Comparison of ENCODE assay signal across 8 mouse cellular contexts in genomic region chr7:46846486-46847244, GRCm38 (mm10). TPM values are rescaled to one million over a fixed set of nuclear protein-coding genes. Genes with fewer than 3 reads are reported as not detected.
DNase-seq lines count a peak whose midpoint lies in the region; ATAC-seq lines count a peak whose summit lies in the region.

No protein-coding gene starts in this region.

- H3K4me3 ChIP-seq in intestine, embryonic 16.5 days (ENCODE audit: low read length) = peak overlapping the region; percentile 96
- peak overlapping the region; percentile 82 for H3K4me3 ChIP-seq in limb, embryonic 12.5 days (replicated peaks)
- H3K4me3 ChIP-seq in midbrain, embryonic 13.5 days (replicated peaks) = peak overlapping the region; percentile 77

- ATAC-seq in granulocyte monocyte progenitor cell, adult 5-6 weeks (replicated peaks; ENCODE audit: poor library complexity, severe bottlenecking) = peak; percentile 23
- ATAC-seq in intestine, embryonic 16.5 days = peak; percentile 37
- peak; percentile 48 for ATAC-seq in limb, embryonic 12.5 days (ENCODE audit: insufficient number of reproducible peaks, insufficient read depth, low FRiP score, low TSS enrichment, low read depth)
- ATAC-seq in midbrain, embryonic 13.5 days = peak; percentile 51

- peak overlapping the region; percentile 100 for H3K9ac ChIP-seq in intestine, embryonic 16.5 days (ENCODE audit: low read depth, low read length)
- peak overlapping the region; percentile 95 for H3K9ac ChIP-seq in limb, embryonic 12.5 days (replicated peaks)
- H3K9ac ChIP-seq in midbrain, embryonic 13.5 days (replicated peaks) = peak overlapping the region; percentile 85

- H3K27me3 ChIP-seq in intestine, embryonic 16.5 days (replicated peaks; ENCODE audit: control insufficient read depth, insufficient read depth, low read length) = no peaks in the 10 kb centered on the region
- H3K27me3 ChIP-seq in limb, embryonic 12.5 days = peaks cover 14% of the 10 kb centered on the region
- 0 out of 2 replicates have a peak, but pooled peaks cover 12% of the 10 kb centered on the region for H3K27me3 ChIP-seq in midbrain, embryonic 13.5 days

- H3K36me3 ChIP-seq in intestine, embryonic 16.5 days (ENCODE audit: control insufficient read depth, insufficient read depth, low read length) = peaks cover 14% of the 10 kb centered on the region
- H3K36me3 ChIP-seq in limb, embryonic 12.5 days = peaks cover 43% of the 10 kb centered on the region
- peaks cover 26% of the 10 kb centered on the region for H3K36me3 ChIP-seq in midbrain, embryonic 13.5 days

- H3K4me1 ChIP-seq in intestine, embryonic 16.5 days (ENCODE audit: control insufficient read depth, insufficient read depth, low read length) = peaks cover 16% of the 10 kb centered on the region
- H3K4me1 ChIP-seq in limb, embryonic 12.5 days (replicated peaks) = peaks cover 15% of the 10 kb centered on the region
- H3K4me1 ChIP-seq in midbrain, embryonic 13.5 days (replicated peaks) = peaks cover 24% of the 10 kb centered on the region

- H3K27ac ChIP-seq in intestine, embryonic 16.5 days (ENCODE audit: low read length) = peak overlapping the region; percentile 98
- peak overlapping the region; percentile 97 for H3K27ac ChIP-seq in limb, embryonic 12.5 days
- H3K27ac ChIP-seq in midbrain, embryonic 13.5 days = peak overlapping the region; percentile 68

- H3K4me2 ChIP-seq in intestine, embryonic 16.5 days (ENCODE audit: low read depth, low read length) = peak overlapping the region; percentile 84
- peak overlapping the region; percentile 82 for H3K4me2 ChIP-seq in limb, embryonic 12.5 days
- peak overlapping the region; percentile 98 for H3K4me2 ChIP-seq in midbrain, embryonic 13.5 days (replicated peaks)

- WGBS in intestine, embryonic 16.5 days = under 1% methylated on average over 28 of the region's 28 CpGs
- 1% methylated on average over 28 of the region's 28 CpGs for WGBS in limb, embryonic 12.5 days
- WGBS in midbrain, embryonic 13.5 days = 2% methylated on average over 28 of the region's 28 CpGs

- peak; percentile 80 for DNase-seq in 3T3-L1 (ENCODE audit: low read depth, low spot score)
- peak; percentile 33 for DNase-seq in adrenal gland, adult 8-10 months
- DNase-seq in embryo, embryonic 9.5 days (ENCODE audit: extremely low spot score) = peak; percentile 73
- peak; percentile 35 to 48 for DNase-seq in spleen, adult 18-20 months

- no peaks in the 10 kb centered on the region for H3K9me3 ChIP-seq in intestine, embryonic 16.5 days (ENCODE audit: control insufficient read depth, low read length)
- no peaks in the 10 kb centered on the region for H3K9me3 ChIP-seq in limb, embryonic 12.5 days
- no peaks in the 10 kb centered on the region for H3K9me3 ChIP-seq in midbrain, embryonic 13.5 days

RNA-seq across cellular contexts. Expression of gene Ldha, which starts 5.4 kb away (rescaled TPM):
- total RNA-seq in adrenal gland, adult 8-10 months (2022) = 100 to 1,000 TPM; 146 to 275 (median 231) TPM
- 641 and 708 TPM in 2 replicates for total RNA-seq in granulocyte monocyte progenitor cell, adult 5-6 weeks (2014; fragmentation: Nextera tagmentation)
- total RNA-seq in granulocyte monocyte progenitor cell, adult 5-6 weeks (2017) = 507 and 538 TPM in 2 replicates
- 3,052 and 3,173 TPM in 2 replicates for polyA plus RNA-seq in intestine, embryonic 16.5 days (2015; fragmentation: Nextera tagmentation; extraction: Ambion mirVana)
- polyA plus RNA-seq in limb, embryonic 12.5 days (2016; fragmentation: Nextera tagmentation; extraction: Ambion mirVana) = 1,576 and 1,625 TPM in 2 replicates
- 501 and 553 TPM in 2 replicates for polyA plus RNA-seq in midbrain, embryonic 13.5 days (2015; fragmentation: Nextera tagmentation; extraction: Ambion mirVana)

RNA-seq across cellular contexts. Expression of gene Ldhc, which starts 14.3 kb away (rescaled TPM):
- total RNA-seq in adrenal gland, adult 8-10 months (2022) = not detected
- total RNA-seq in granulocyte monocyte progenitor cell, adult 5-6 weeks (2014; fragmentation: Nextera tagmentation) = 3.5 TPM in 1 of 2 replicates, not detected in the other
- 1.2 TPM in 1 of 2 replicates, not detected in the other for total RNA-seq in granulocyte monocyte progenitor cell, adult 5-6 weeks (2017)
- not detected in 2 replicates for polyA plus RNA-seq in intestine, embryonic 16.5 days (2015; fragmentation: Nextera tagmentation; extraction: Ambion mirVana)
- polyA plus RNA-seq in limb, embryonic 12.5 days (2016; fragmentation: Nextera tagmentation; extraction: Ambion mirVana) = 0.27 TPM in 1 of 2 replicates, not detected in the other
- 0.22 TPM in 1 of 2 replicates, not detected in the other for polyA plus RNA-seq in midbrain, embryonic 13.5 days (2015; fragmentation: Nextera tagmentation; extraction: Ambion mirVana)

RNA-seq across cellular contexts. Expression of gene Gtf2h1, which starts 50.8 kb away (rescaled TPM):
- 10 to 100 TPM; 32.0 to 41.3 (median 39.0) TPM for total RNA-seq in adrenal gland, adult 8-10 months (2022)
- total RNA-seq in granulocyte monocyte progenitor cell, adult 5-6 weeks (2014; fragmentation: Nextera tagmentation) = 30.3 and 46.6 TPM in 2 replicates
- 67.0 and 83.9 TPM in 2 replicates for total RNA-seq in granulocyte monocyte progenitor cell, adult 5-6 weeks (2017)
- polyA plus RNA-seq in intestine, embryonic 16.5 days (2015; fragmentation: Nextera tagmentation; extraction: Ambion mirVana) = 78.5 and 80.1 TPM in 2 replicates
- polyA plus RNA-seq in limb, embryonic 12.5 days (2016; fragmentation: Nextera tagmentation; extraction: Ambion mirVana) = 51.3 TPM in 2 replicates
- polyA plus RNA-seq in midbrain, embryonic 13.5 days (2015; fragmentation: Nextera tagmentation; extraction: Ambion mirVana) = 44.6 and 48.4 TPM in 2 replicates

RNA-seq across cellular contexts. Expression of gene Hps5, which starts 50.8 kb away (rescaled TPM):
- 10 to 100 TPM; 26.4 to 40.6 (median 34.7) TPM for total RNA-seq in adrenal gland, adult 8-10 months (2022)
- 17.0 and 32.8 TPM in 2 replicates for total RNA-seq in granulocyte monocyte progenitor cell, adult 5-6 weeks (2014; fragmentation: Nextera tagmentation)
- 19.1 and 27.6 TPM in 2 replicates for total RNA-seq in granulocyte monocyte progenitor cell, adult 5-6 weeks (2017)
- polyA plus RNA-seq in intestine, embryonic 16.5 days (2015; fragmentation: Nextera tagmentation; extraction: Ambion mirVana) = 27.2 and 31.2 TPM in 2 replicates
- 24.0 and 25.3 TPM in 2 replicates for polyA plus RNA-seq in limb, embryonic 12.5 days (2016; fragmentation: Nextera tagmentation; extraction: Ambion mirVana)
- 15.8 and 15.9 TPM in 2 replicates for polyA plus RNA-seq in midbrain, embryonic 13.5 days (2015; fragmentation: Nextera tagmentation; extraction: Ambion mirVana)

Comparison
In these comparisons a context has a peak if more than half of its experiments do, and no peak if none do; other contexts are left out.
1. Peak in every context shown above with its lines: DNase-seq, ATAC-seq, H3K4me3 ChIP-seq and H3K27ac ChIP-seq.